Mouse (Mus musculus) spleen, postnatal 4 days (tissue): Measurements from ENCODE around the gene Minos1.

Experiments
- DNase-seq, 2 experiments: peaks; one replicate each; pipeline ENCODE4 v3.0.0; 2022; ENCODE audit warnings: low spot score in 2 of 2

The Minos1 gene

GRCm38 (mm10) chr4:139144577-139144976 lies 13.7 kb upstream of the Minos1 start:
- no peak for DNase-seq

GRCm38 (mm10) chr4:139142985-139143384 lies 12.1 kb upstream of the Minos1 start:
- no peak for DNase-seq

- no peak for DNase-seq
Observed at GRCm38 (mm10) chr4:139141785-139142184, 10.9 kb upstream of the Minos1 start.

- DNase-seq: no peak
Observed at GRCm38 (mm10) chr4:139140267-139140666, 9.4 kb upstream of the Minos1 start.

GRCm38 (mm10) chr4:139136011-139136410 lies 5.1 kb upstream of the Minos1 start:
- no peak for DNase-seq

DNA sequence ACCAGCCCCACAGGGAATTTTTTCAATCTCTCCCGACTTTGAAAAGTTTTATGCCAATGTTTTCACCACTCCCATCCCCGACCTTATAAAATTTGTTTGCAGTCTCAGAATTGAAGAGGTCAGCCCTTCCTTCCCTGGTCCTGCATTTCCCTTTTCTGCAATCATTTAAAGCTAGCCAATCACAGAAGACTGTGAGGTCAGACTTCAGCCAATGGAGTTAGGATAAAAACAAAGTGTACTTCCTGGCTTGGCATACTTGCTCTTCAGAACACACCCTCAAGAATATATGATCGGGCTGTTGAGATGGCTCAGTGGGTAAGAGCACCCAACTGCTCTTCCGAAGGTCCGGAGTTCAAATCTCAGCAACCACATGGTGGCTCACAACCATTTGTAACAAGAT lies 2.2 kb upstream of the Minos1 start:
- DNase-seq: no peak

- no peak for DNase-seq
Observed at GRCm38 (mm10) chr4:139131858-139132672, 1.2 kb upstream of the Minos1 start.

DNA sequence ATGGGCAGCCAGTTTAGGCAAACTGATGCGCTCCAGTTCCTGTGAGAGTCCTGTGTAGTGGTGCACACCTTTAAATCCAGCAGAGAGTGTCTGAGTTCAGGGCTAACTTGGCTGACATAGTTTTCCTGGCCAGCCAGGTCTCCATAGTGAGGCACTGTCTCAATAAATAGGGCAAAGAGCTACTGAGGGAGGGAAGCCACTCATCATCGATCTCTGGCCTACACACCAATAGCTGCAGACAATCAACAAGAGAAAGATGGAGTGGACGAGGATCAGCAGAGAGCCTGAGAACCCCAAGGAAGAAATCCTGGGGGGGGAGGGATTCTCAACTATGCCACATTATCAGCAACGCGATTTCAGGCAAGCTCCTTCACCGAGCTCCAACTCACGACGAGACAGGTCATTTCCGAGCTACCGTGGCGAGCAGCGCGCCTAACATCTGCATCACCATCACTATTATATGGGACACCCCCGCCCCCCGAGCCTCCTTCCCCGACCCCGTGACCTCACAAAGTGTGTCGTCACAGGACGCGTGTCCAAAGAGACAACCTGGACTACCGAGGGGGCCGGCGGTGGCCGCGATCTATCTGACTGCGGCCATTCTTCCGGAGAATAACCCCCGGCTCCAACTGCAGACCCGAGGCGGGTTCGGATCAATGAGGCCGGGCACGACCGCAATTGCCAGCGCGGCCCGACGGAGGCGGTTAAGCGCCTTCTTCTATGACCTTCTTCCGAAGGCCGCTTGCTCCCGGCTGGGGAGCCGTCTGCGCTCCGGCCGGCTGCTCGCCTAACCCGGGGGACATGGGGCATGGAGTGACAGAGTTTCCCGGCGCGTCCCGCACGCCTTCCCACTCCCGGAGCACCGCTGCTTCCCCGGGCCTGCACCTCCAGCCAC lies 860 bp downstream of the Minos1 start:
- DNase-seq: peak in 1 of 2 experiments; percentile 45

- no peak for DNase-seq
Observed at GRCm38 (mm10) chr4:139126475-139126874, 4.4 kb downstream of the Minos1 start.

GRCm38 (mm10) chr4:139124940-139125339 lies 6.0 kb downstream of the Minos1 start:
- DNase-seq: no peak

GRCm38 (mm10) chr4:139122557-139122956 lies 8.4 kb downstream of the Minos1 start:
- no peak for DNase-seq

DNA sequence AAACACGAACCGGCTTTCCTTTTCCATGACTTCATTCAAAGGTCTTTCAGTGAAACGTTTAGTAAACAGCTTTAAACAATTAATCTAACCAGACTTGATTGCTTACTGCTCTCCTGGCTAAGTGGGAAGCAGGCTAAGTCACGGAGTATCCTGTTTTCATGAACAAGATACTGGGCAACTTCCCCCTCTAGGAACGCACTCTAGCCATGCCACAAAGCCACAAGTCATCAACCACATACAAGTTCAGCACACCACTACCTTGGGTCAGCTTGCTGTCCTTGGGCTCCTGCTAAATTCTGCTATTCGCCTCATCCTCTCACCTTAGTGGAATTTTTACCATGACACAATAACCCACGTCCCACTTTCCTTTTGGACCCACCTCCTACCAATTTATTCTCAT lies 9.9 kb downstream of the Minos1 start:
- DNase-seq: no peak

DNA sequence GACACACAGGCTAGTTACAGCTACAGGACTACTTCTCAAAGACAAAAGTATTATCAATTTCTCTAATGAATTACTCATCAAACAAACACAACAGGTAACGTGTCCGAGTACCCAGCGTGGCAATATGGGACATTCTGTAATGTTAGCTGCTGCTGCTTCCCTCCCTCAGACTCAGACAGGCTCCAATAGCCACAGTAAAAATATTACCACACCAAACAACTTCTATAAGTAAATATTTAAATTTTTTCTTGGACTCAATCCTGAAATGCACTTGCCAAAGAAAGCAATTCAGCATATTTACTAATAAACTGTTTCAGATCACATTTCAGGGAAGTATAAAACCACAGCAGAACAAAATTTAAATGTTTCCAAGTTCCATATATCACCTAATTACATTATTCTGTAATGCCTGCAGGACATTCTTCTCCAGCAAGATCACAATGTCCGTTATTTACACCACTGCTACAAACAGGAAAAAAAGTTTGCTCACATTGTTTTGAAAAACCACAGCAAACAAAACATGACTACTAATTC lies 10.6 kb downstream of the Minos1 start:
- no peak for DNase-seq

GRCm38 (mm10) chr4:139116356-139117063 lies 14.4 kb downstream of the Minos1 start:
- DNase-seq: peak in 1 of 2 experiments; percentile 31

- peak in 1 of 2 experiments; percentile 33 for DNase-seq
Observed at GRCm38 (mm10) chr4:139115721-139116120, 15.2 kb downstream of the Minos1 start.

- no peak for DNase-seq
Observed at GRCm38 (mm10) chr4:139112482-139112881, 18.4 kb downstream of the Minos1 start.

DNA sequence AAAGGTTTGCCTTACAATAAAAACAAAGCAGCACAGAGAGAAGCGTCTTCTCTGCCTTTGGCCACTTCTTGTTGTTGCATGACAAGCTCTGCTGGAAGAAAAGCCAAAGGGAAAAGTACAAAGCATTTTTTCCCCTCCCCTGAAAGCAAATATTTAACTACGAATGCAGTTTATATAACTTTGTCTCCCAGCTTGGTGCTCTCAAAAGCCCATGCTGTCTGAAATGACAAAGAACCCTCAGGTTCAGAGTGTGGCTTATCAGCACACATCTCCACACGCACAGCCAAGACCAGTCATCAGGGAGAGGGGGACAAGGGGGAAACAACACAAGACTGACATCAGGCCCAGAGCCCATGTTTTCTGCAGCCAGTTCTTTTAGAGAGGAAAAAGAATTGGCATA lies 19.5 kb downstream of the Minos1 start:
- DNase-seq: no peak

DNA sequence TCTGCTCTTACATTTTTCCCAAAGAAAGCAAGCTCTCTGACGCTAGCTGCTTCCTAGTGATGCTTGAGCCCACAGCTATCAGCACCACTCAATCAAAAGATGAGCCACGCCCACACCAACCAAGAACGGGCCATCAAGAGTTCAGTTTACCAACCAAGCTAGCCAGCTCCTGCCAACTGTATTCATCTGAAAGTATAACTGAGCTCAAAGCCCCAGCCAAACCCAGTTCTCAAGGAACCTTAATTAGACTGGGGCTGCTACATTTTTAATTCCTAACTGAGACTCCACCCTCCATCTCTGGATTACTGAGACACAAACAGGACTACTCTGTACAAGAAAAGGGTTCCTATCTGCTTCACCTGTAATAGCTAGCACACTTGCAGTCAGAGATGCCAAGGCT lies 20.1 kb downstream of the Minos1 start:
- no peak for DNase-seq

DNA sequence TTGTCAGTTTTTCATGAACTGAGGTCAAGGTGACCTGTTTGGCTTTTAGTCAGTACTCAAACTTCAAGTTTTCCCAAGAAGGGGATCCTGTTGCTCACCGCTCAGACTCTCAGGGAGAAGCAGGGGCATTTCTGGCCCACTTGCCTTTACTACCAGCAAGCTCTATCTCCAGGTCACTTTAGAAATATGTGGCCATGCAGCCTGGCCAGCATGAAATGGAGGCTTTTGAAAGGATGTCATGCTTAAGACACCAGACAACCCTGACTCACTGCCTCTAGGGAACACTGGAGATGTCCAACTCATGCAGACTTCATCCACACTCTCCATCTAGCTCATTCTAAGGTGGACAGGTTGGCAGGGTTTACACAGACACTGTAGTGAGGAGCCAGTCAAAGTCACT lies 25.5 kb downstream of the Minos1 start:
- DNase-seq: no peak

DNA sequence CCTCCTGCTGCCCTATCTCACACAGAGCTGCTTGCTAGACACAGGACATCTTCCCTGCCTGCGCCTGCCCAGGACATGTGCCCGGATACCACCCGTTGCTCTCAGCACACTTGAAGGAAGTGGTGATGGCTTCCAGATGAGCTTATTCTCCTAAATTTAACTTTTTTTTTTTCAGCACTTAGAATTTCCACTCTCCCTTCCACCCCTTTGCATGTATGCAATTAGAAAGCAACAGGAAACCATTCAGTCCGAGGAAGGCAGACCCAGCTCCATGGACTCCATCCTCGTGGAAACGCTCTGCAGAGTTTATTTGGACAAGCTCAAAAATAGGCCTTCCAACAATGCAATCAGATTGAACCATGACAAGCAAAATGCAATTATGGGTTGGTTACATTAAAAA lies 29.4 kb downstream of the Minos1 start:
- no peak for DNase-seq

DNA sequence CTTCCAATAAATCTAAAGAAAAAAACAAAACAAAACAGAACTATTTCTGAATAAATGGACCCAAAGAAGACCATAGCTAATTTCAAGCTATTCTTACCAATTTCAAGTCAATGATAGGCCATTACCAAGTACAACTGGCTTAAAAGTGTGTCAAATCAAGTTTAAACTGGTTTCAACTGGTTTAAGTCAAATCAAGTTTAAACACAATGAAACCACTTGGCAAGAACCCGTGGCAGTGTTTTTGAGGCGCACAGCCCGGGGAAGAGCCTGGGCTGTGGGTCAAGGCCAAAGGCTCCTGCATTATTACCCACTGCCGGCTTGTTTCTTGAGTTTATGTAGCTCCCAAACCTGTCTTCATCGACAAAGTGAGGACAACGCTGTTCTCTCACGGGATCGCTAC lies 30.6 kb downstream of the Minos1 start:
- DNase-seq: no peak

GRCm38 (mm10) chr4:139096201-139096600 lies 34.7 kb downstream of the Minos1 start:
- no peak for DNase-seq
